18 mouse cellular contexts compared by ENCODE assay signal in the genomic region with DNA sequence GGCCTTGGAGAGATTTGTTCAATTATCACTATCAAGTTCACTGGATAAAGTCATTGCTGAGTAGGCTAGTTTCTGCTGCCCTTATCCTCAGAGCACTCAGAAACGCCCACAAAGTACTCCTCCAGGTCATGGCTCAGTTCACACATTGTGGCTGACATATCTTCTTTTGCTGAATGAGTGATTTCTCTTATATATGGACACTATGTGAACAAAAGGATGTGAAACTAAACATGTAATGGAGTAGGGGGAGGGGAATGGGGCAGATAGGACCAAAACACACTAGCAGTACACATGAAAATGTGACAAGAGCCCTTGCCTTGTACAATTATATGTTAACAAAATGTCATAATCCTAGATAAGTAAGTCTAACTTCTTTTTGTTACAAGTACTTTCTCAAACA.
"Had no signal": no experiment of that assay in that cellular context is flagged by ENCODE, and none has a peak within 500 bp of the region (broad histone marks: within the 10 kb centered on the region; RNA-seq: fewer than 3 reads in every experiment).

No protein-coding gene starts in this region.

- H3K9ac ChIP-seq: limb, embryonic 12.5 days; liver, embryonic 13.5 days; liver, postnatal 0 days; lung, embryonic 15.5 days; stomach, embryonic 15.5 days had no signal

- H3K27me3 ChIP-seq: limb, embryonic 12.5 days; liver, embryonic 13.5 days; lung, embryonic 15.5 days; megakaryocyte, embryonic 14.5 days; stomach, embryonic 15.5 days had no signal

- H3K4me1 ChIP-seq: limb, embryonic 12.5 days; lung, embryonic 15.5 days; stomach, embryonic 15.5 days had no signal

- DNase-seq: kidney, adult 9 months; kidney, postnatal 10 days; kidney, postnatal 4 days; liver; liver, embryonic 13.5 days; liver, postnatal 0 days; lung, postnatal 14 days; retina, postnatal 1 day; right cerebral cortex, postnatal 4 days; spleen, adult 18-20 months; thymus, postnatal 14 days had no signal

- H3K9me3 ChIP-seq: liver, embryonic 13.5 days; lung, embryonic 15.5 days; stomach, embryonic 15.5 days had no signal

- H3K27ac ChIP-seq: layer of hippocampus, adult 2 months; limb, embryonic 12.5 days; liver, embryonic 13.5 days; lung, embryonic 15.5 days; macrophage; stomach, embryonic 15.5 days had no signal

- H3K4me2 ChIP-seq: limb, embryonic 12.5 days; liver, embryonic 13.5 days; lung, embryonic 15.5 days; midbrain, embryonic 11.5 days; stomach, embryonic 15.5 days had no signal

- H3K4me3 ChIP-seq: layer of hippocampus, adult 2 months; limb, embryonic 12.5 days; liver, embryonic 13.5 days; lung, embryonic 15.5 days; megakaryocyte, embryonic 14.5 days; stomach, embryonic 15.5 days had no signal
